Mouse (Mus musculus): ENCODE data around the gene Bicdl2.

The Bicdl2 gene

DNA sequence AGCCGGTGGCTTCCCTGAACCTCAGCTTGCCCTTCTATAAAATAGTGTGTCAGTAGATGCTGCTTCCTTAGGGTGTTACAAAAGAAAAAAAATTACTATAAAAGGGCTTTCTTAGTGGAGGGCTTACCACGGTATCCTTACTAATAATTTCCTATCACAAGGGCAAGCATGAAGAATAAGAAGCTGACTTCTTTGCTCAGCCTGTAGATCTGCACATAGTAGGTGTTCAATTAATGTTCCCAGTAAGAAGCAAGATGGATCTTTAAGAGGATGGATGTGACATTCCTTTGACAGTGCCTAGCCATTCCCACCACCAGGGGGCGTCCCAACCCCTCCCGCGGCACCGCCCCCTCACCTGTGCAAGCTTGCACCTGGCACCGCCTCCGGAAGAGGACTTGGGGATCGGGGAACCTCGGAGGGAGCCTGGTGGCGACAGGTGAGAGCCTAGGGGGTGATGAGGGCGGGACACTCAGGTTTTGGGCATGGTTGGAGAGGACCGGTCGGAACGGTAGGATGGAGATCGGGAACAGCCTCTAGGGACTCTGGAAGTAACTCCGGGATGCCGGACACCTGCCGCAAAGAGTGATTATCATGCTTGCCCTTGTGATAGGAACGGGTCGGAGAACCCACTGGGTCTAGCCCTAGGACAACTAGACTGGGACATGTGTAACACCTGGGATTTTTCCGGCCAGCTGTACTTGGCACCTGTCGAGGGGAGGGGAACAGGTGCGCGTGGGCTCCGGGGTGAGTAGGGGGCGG, at the start of gene Bicdl2:
Bicdl2 (plus strand) TSS at position 390 of the 759 bp plus-strand sequence.
- no peak for DNase-seq (ENCODE audit: low read depth, low spot score)

GRCm38 (mm10) chr17:23617087-23617486, 43.2 kb upstream of the Bicdl2 start:
- no peak for DNase-seq (ENCODE audit: low read depth, low spot score)

DNA sequence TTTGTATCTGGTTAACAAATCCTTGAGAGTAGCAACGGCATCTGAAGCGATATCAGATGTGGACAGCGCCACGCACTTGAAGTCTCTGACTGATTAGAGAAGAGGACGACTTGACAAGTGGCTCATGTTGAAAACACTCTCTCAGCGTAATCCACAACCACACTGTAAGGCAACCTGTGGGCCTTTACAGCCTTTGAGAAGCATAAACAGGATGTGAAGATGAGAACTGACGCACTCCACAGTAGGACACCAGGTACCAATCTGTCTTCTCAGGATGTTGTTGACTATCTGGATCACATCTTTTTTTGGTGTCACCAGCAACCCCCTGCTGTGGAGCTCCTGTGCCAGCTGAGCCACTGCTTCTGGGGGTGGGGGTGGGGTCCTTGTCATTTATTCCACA, 40.0 kb upstream of the Bicdl2 start:
- DNase-seq (ENCODE audit: low read depth, low spot score), result no peak

DNA sequence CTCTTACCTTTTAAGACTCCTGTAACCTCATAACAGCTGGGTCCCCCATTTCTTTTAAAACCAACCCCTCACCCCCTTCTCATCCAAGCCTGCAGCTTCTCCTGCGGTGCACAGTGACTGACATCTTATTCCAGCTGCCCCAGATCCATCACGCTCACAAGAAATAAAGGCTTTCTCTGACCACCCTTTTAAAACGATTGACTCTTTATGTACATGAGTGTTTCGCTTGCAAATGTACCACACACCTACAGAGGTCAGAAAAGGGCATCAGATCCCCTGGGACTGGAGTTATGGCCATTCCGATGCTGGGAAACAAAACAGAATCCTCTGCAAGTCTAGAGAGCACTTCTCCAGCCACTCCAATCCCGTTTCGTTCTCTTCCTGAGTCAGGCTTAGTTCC, 32.5 kb upstream of the Bicdl2 start:
- no peak for DNase-seq (ENCODE audit: low read depth, low spot score)

DNA sequence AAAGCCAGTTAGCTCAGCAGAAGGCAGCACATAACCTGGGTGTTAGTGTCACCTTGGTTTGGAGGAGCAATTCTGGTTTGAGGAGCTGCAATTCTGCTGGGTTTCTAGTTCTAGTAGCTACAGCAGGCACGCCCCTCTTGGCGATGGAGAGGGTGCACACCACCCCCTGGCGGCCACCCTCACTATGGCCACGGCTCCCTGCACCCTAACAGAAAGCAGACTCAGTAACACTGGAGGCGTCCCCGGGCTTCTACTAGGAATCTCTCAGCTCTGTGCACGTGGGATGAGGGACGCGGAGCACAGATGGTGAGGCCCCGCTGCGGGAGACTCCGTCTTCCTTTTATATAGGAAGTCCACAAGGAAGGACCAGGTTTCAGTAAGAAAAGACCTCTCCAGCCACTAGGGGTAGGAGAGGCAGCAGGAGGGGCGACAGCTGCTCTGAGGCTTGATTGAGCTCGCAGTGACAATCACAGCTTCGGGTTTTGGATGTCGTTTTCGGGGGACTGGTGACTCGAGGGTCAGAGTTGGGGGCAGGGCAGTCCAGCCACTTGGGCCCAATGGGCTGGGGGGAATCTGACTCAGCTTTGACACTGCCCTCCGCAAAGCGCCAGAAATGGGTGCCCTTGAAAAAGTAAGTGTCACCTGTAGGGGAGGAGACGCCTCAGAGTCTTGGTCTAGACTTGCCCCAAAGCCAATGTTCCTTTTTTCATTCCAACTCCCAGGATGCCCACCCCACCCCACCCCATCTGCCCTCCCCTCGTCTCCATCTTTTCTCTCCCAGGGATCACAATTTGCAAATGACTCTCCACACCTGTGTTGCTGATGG, 29.9 kb upstream of the Bicdl2 start:
- no peak for DNase-seq (ENCODE audit: low read depth, low spot score)

- no peak for DNase-seq (ENCODE audit: low read depth, low spot score)
These were observed 29.1 kb upstream of the Bicdl2 start for GRCm38 (mm10) chr17:23631241-23631640.

DNA sequence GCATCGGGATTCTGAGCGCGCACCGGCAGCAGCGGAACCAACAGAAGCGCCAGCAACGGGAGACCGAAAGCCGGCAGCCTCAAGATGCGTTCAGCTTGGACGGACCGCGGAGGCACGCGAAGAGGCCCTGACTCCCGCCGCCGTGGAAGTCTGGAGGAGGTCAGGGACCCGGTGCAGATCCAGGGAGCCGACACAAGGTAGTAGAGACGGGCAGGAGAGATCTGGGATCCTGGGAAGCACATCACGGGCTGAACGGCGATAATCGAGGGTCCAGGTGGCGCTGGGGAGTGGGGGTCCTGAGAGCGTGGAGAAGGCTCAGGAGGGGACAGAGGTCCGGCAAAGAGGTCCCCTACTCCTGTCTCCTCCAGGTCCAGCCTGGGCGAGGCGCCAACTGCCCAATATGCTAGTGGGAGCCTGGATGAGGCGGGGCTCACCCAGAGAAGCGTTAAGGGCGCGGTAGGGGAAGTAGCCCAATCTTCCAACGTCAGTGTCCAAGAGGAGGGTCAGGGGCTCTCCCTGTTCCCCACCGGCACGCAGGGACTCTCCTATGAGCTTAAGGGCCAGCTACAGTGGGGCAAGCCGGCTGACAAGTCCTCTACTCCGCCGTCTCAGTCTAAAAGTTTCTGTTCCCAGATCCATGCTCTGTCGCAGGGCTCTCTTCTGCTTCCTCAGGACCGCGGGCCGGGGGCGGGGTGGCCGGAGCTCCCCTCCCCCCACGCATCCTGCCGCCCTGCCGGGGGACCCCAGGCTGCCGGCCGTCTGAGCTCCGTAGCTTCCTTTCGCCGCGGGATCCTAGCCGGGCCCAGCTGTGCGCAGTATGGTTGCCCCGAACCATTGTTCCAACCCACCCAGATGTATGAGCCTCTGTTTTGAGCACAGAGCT, 15.5 kb upstream of the Bicdl2 start, which contains the start of gene Mmp25:
Mmp25 (minus strand) TSS at position 665 of the 883 bp plus-strand sequence.
- DNase-seq (ENCODE audit: low read depth, low spot score), result no peak

GRCm38 (mm10) chr17:23645894-23646293, 14.4 kb upstream of the Bicdl2 start:
- DNase-seq (ENCODE audit: low read depth, low spot score), result no peak

- no peak for DNase-seq (ENCODE audit: low read depth, low spot score)
These were observed 8.9 kb upstream of the Bicdl2 start for GRCm38 (mm10) chr17:23651363-23651762.

DNA sequence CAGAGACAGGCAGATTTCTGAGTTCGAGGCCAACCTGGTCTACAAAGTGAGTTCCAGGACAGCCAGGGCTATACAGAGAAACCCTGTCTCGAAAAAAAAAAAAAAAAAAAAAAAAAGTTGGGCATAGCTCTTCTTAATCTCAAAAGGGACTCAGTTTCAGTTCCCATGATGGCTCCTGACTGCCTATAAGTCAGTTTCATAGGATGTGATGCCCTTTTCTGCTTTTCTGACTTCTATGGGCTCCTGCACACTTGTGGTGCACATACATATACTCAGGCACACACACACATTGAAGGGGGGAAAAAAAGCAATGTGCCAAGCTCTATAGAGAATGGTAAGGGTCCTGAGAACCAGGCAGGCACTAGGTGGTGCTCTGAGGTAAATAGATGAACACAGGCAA, 7.0 kb upstream of the Bicdl2 start:
- DNase-seq (ENCODE audit: low read depth, low spot score), result no peak

- DNase-seq (ENCODE audit: low read depth, low spot score), result no peak
These were observed 6.3 kb upstream of the Bicdl2 start for GRCm38 (mm10) chr17:23654001-23654400.

GRCm38 (mm10) chr17:23654410-23654809, 5.9 kb upstream of the Bicdl2 start:
- no peak for DNase-seq (ENCODE audit: low read depth, low spot score)

DNA sequence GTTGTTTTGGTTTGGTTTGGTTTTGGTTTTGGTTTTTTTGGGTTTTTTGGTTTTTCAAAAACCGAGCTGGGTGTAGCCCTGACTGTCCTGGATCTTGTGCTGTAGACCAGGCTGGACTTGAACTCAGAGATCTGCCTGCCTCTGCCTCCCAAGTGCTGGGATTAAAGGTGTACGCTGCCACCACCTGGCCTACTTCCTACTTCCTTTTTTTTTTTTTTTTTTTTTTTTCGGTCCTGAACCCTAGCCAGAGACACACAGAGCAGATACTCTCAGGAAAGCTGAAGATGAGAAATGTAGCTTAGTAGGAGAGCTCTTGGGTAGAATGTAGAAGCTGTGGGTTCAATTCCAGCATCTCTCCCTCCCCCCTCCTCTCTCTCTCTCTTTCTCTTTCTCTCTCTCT, 1.9 kb upstream of the Bicdl2 start:
- DNase-seq (ENCODE audit: low read depth, low spot score), result no peak

DNA sequence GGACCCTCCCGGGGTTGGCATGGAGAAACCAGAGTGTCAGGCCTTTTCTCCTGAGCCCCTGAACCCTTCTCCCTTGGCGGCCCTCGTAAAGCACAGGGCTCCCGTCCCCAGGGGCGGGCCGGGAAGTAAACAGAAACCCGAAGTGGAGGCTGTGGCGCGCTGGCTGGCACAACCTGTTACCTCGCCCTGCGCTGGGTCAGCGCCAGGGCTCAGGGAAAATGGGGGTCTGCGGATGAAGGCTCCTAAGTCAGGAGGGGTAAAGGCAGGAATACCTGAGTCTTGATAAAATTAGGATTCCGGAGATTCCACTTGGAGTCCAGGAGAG, 532 bp downstream of the Bicdl2 start:
- DNase-seq (ENCODE audit: low read depth, low spot score), result no peak

GRCm38 (mm10) chr17:23661526-23661925, 1.2 kb downstream of the Bicdl2 start:
- no peak for DNase-seq (ENCODE audit: low read depth, low spot score)

DNA sequence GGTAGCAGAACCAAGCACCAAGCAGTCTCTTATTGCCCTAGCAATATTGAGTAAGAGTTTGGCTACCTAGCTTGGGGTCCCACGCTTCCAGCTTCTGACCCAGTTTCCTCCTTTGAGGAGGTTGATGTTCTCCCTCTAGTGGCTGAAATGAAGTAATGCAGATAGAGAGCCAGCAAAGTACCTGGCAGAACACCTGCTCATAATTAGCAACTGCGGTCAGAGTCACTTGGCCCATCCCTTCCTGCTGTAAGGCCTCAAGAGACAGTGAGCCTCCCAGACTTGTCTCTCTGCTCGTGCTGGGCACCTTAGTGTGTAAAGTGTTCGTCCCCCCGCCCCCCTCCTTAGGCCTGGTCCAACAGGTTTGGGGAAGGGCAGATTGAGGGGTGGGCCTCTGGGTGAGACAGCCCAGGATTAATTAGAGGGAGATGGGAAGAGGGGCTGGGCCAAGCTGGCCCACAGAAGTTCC, 4.3 kb downstream of the Bicdl2 start:
- DNase-seq (ENCODE audit: low read depth, low spot score), result no peak

DNA sequence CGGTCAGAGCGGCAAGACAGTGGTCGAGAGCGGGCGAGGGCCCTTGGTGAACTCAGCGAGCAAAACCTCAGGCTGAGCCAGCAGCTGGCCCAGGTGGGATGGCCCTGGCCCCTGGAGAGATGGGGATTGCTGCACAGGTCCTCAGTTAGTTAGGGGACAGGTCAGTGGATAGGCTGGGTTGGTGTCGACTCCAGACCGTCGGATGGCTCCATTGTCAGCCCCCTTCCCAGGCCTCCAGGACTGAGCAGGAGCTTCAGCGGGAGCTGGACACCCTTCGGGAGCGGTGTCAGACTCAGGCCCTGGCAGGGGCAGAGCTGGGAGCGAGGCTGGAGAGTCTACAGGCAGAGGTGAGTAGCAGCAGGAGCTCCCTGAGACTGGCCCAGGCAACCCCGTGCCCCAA, 5.2 kb downstream of the Bicdl2 start:
- no peak for DNase-seq (ENCODE audit: low read depth, low spot score)

DNA sequence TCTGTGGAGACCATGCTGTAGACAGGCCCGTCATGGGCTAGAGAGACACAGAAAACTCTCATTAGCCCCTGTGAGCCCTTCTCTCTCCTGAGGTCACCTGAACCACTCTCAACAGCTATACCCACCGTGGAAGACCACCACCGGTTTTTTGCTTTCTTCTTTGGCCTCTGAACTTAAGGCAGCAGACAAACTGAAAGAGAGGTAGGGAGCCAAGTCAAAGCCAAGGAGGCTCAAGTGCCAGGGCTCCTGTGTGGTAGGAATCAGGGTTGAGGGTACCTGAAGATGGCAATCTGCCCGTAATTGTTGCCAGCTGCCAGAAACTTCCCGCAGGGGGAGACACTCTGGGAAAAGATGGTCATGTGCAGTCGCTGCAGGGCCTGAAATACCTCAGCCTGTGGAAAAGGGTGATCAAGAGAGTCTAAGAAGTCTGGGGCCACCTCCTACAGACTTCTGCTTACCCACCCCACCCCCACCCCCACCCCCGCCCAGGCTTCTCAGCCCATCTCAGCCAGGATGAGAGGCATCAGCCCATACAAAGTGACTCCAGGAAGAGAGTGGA, 10.3 kb downstream of the Bicdl2 start:
- DNase-seq (ENCODE audit: low read depth, low spot score), result no peak

GRCm38 (mm10) chr17:23671519-23671918, 11.2 kb downstream of the Bicdl2 start:
- DNase-seq (ENCODE audit: low read depth, low spot score), result no peak

DNA sequence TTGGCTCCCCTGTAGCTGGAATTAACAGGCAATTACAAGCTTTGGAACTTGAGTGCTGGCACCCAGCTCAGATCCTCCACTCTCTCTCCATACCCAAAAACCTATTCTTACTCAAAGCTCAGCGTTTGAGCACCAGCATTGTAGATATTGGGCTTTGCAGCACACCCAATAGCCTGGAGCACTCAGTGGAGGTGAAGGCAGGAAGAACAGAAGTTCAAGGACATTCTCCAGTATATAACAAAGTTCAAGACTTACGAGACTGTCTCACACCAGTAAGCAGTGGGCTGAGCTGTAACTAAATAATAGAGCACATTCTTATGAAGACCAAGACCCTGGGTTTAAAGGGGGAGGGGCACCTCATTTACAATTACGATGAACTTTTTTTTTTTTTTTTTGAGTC, 12.5 kb downstream of the Bicdl2 start:
- DNase-seq (ENCODE audit: low read depth, low spot score), result no peak

- peak; percentile 94 for DNase-seq (ENCODE audit: low read depth, low spot score)
These were observed 13.2 kb downstream of the Bicdl2 start, which contains the start of the genes Hcfc1r1 and Thoc6 for GRCm38 (mm10) chr17:23673424-23674073. Gene Hcfc1r1 (plus strand): TSS chr17:23673596. Gene Thoc6 (minus strand): TSS chr17:23673882.

All from brain, embryonic 18.5 days (tissue).